Comparison of ENCODE assay signal across 8 mouse cellular contexts in the genomic region with DNA sequence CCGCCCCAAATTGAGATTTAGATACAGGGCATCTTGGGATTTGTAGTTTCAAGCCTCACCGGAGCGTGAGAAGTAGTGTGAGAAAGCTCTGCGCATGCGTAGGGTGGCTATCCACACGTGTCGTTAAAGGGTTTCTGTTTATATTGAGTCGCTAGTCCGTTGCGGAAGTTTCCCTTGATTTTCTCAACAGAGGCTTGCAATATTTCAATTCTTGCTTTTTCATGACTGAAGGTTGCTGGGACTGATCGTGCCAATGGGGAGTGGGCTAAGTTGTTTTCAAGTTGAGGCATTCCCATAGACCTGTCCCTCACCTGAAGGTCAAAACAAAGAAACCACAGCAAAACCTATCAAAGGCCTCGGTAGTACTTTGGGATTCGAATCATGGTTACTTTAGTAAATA. TPM values are rescaled to one million over a fixed set of nuclear protein-coding genes. Genes with fewer than 3 reads are reported as not detected.
A peak's percentile ranks its signal among the peaks of the same experiment; 100 is the strongest.
DNase-seq lines count a peak whose midpoint lies in the region; ATAC-seq and TF ChIP-seq lines count a peak whose summit lies in the region.

No protein-coding gene starts in this region.

- no peaks in the 10 kb centered on the region for H3K27me3 ChIP-seq in intestine, embryonic 16.5 days (replicated peaks; ENCODE audit: control insufficient read depth, insufficient read depth, low read length)
- no peaks in the 10 kb centered on the region for H3K27me3 ChIP-seq in limb, embryonic 11.5 days (ENCODE audit: control insufficient read depth, insufficient read depth, low read length)
- no peaks in the 10 kb centered on the region for H3K27me3 ChIP-seq in midbrain, embryonic 11.5 days (ENCODE audit: control insufficient read depth, insufficient read depth, low read length)

- no peak for ATAC-seq in intestine, embryonic 16.5 days
- ATAC-seq in limb, embryonic 11.5 days (ENCODE audit: insufficient number of reproducible peaks, low FRiP score, low TSS enrichment, low read depth): no peak
- ATAC-seq in midbrain, embryonic 11.5 days (ENCODE audit: low FRiP score): no peak

- H3K36me3 ChIP-seq in intestine, embryonic 16.5 days (ENCODE audit: control insufficient read depth, insufficient read depth, low read length): peaks cover 13% of the 10 kb centered on the region
- H3K36me3 ChIP-seq in limb, embryonic 11.5 days (ENCODE audit: control insufficient read depth, insufficient read depth, low read length): peaks cover 15% of the 10 kb centered on the region; the same call in 1 of the 2 replicates
- peaks cover 10% of the 10 kb centered on the region; the same call in 1 of the 2 replicates for H3K36me3 ChIP-seq in midbrain, embryonic 11.5 days (ENCODE audit: control insufficient read depth, insufficient read depth, low read length)

- intact Hi-C loops in gastrocnemius, adult 2 months (cut with DNase I): no loop called here

- peak overlapping the region; percentile 98 for H3K27ac ChIP-seq in gastrocnemius, adult 2 months
- peak overlapping the region; percentile 84 for H3K27ac ChIP-seq in intestine, embryonic 16.5 days (ENCODE audit: low read length)
- H3K27ac ChIP-seq in limb, embryonic 11.5 days (replicated peaks; ENCODE audit: low read depth, low read length): no peak overlapping the region
- H3K27ac ChIP-seq in midbrain, embryonic 11.5 days (ENCODE audit: low read depth, low read length): no peak overlapping the region

- H3K9ac ChIP-seq in intestine, embryonic 16.5 days (ENCODE audit: low read depth, low read length): peak overlapping the region; percentile 75
- H3K9ac ChIP-seq in limb, embryonic 11.5 days (ENCODE audit: low read length): peak overlapping the region; percentile 40; the same call in 1 of the 2 replicates
- peak overlapping the region; percentile 76; the same call in 1 of the 2 replicates for H3K9ac ChIP-seq in midbrain, embryonic 11.5 days (ENCODE audit: low read length)

- 1% methylated on average over 13 of the region's 13 CpGs for WGBS in intestine, embryonic 16.5 days
- WGBS in limb, embryonic 11.5 days: 5% methylated on average over 13 of the region's 13 CpGs
- WGBS in midbrain, embryonic 11.5 days: 6% methylated on average over 13 of the region's 13 CpGs

- peak overlapping the region; percentile 95 for H3K4me3 ChIP-seq in gastrocnemius, adult 2 months
- H3K4me3 ChIP-seq in intestine, embryonic 16.5 days (ENCODE audit: low read length): peak overlapping the region; percentile 84
- H3K4me3 ChIP-seq in limb, embryonic 11.5 days (ENCODE audit: low read depth, low read length): peak overlapping the region; percentile 63
- H3K4me3 ChIP-seq in midbrain, embryonic 11.5 days (ENCODE audit: low read depth, low read length): peak overlapping the region; percentile 22

- peaks cover 16% of the 10 kb centered on the region for H3K4me1 ChIP-seq in intestine, embryonic 16.5 days (ENCODE audit: control insufficient read depth, insufficient read depth, low read length)
- H3K4me1 ChIP-seq in limb, embryonic 11.5 days (ENCODE audit: control insufficient read depth, insufficient read depth, low read length): peaks cover 9% of the 10 kb centered on the region; the same call in 1 of the 2 replicates
- H3K4me1 ChIP-seq in midbrain, embryonic 11.5 days (ENCODE audit: control insufficient read depth, insufficient read depth, low read length): peaks cover 21% of the 10 kb centered on the region

- DNase-seq in adrenal gland, adult (ENCODE audit: inconsistent age in 2 of 2, low spot score in 1 of 2): peak; percentile 74 to 89
- DNase-seq in cerebellum, postnatal 10 days: peak; percentile 83
- DNase-seq in gastrocnemius, adult 2 months: peak; percentile 83
- peak; percentile 86 for DNase-seq in limb, embryonic 11.5 days (ENCODE audit: low spot score)
- DNase-seq in midbrain, embryonic 11.5 days (ENCODE audit: low spot score, missing footprints): peak; percentile 94
- peak; percentile 79 for DNase-seq in right cerebral cortex, postnatal 4 days
- no peak for DNase-seq in MN1 (ENCODE audit: low spot score)

- peak overlapping the region; percentile 81 for H3K4me2 ChIP-seq in intestine, embryonic 16.5 days (ENCODE audit: low read depth, low read length)
- H3K4me2 ChIP-seq in limb, embryonic 11.5 days (ENCODE audit: low read depth, severe bottlenecking): peak overlapping the region; percentile 65
- peak overlapping the region; percentile 64 for H3K4me2 ChIP-seq in midbrain, embryonic 11.5 days

- H3K9me3 ChIP-seq in intestine, embryonic 16.5 days (ENCODE audit: control insufficient read depth, low read length): no peaks in the 10 kb centered on the region
- H3K9me3 ChIP-seq in limb, embryonic 11.5 days (ENCODE audit: control insufficient read depth, low read length): no peaks in the 10 kb centered on the region
- H3K9me3 ChIP-seq in midbrain, embryonic 11.5 days (ENCODE audit: control insufficient read depth, low read length): no peaks in the 10 kb centered on the region

- TF ChIP-seq CTCF in gastrocnemius, adult 2 months (IDR thresholded peaks at IDR 0.05): no peak

RNA-seq across cellular contexts. Expression of a gene that starts 2.0 kb away (rescaled TPM):
- 10 to 100 TPM; 29.9 to 33.4 TPM for total RNA-seq in gastrocnemius, adult 2 months (2021)
- polyA plus RNA-seq in intestine, embryonic 16.5 days (2015; fragmentation: Nextera tagmentation; extraction: Ambion mirVana): 21.6 and 22.0 TPM in 2 replicates
- polyA plus RNA-seq in limb, embryonic 11.5 days (2014; fragmentation: Nextera tagmentation; extraction: Ambion mirVana): 12.7 and 16.3 TPM in 2 replicates
- polyA plus RNA-seq in midbrain, embryonic 11.5 days (2014; fragmentation: Nextera tagmentation; extraction: Ambion mirVana): 19.5 and 19.9 TPM in 2 replicates

RNA-seq across cellular contexts. Expression of a gene that starts 8.1 kb away (rescaled TPM):
- total RNA-seq in gastrocnemius, adult 2 months (2021): 10 to 100 TPM; 71.9 to 72.4 TPM
- polyA plus RNA-seq in intestine, embryonic 16.5 days (2015; fragmentation: Nextera tagmentation; extraction: Ambion mirVana): 79.0 and 81.4 TPM in 2 replicates
- 194 and 197 TPM in 2 replicates for polyA plus RNA-seq in limb, embryonic 11.5 days (2014; fragmentation: Nextera tagmentation; extraction: Ambion mirVana)
- polyA plus RNA-seq in midbrain, embryonic 11.5 days (2014; fragmentation: Nextera tagmentation; extraction: Ambion mirVana): 164 and 180 TPM in 2 replicates

RNA-seq across cellular contexts. Expression of a gene that starts 9.7 kb away (rescaled TPM):
- total RNA-seq in gastrocnemius, adult 2 months (2021): 10 to 100 TPM; 50.6 to 58.0 TPM
- polyA plus RNA-seq in intestine, embryonic 16.5 days (2015; fragmentation: Nextera tagmentation; extraction: Ambion mirVana): 139 and 144 TPM in 2 replicates
- 119 and 131 TPM in 2 replicates for polyA plus RNA-seq in limb, embryonic 11.5 days (2014; fragmentation: Nextera tagmentation; extraction: Ambion mirVana)
- 129 TPM in 2 replicates for polyA plus RNA-seq in midbrain, embryonic 11.5 days (2014; fragmentation: Nextera tagmentation; extraction: Ambion mirVana)

RNA-seq across cellular contexts. Expression of a gene that starts 20.4 kb away (rescaled TPM):
- not detected for total RNA-seq in gastrocnemius, adult 2 months (2021)
- polyA plus RNA-seq in intestine, embryonic 16.5 days (2015; fragmentation: Nextera tagmentation; extraction: Ambion mirVana): 0.09 and 0.28 TPM in 2 replicates
- not detected in 2 replicates for polyA plus RNA-seq in limb, embryonic 11.5 days (2014; fragmentation: Nextera tagmentation; extraction: Ambion mirVana)
- not detected in 2 replicates for polyA plus RNA-seq in midbrain, embryonic 11.5 days (2014; fragmentation: Nextera tagmentation; extraction: Ambion mirVana)

RNA-seq across cellular contexts. Expression of a gene that starts 25.1 kb away (rescaled TPM):
- total RNA-seq in gastrocnemius, adult 2 months (2021): 1 to 10 TPM; 1.4 to 1.5 TPM
- polyA plus RNA-seq in intestine, embryonic 16.5 days (2015; fragmentation: Nextera tagmentation; extraction: Ambion mirVana): 28.2 and 30.7 TPM in 2 replicates
- polyA plus RNA-seq in limb, embryonic 11.5 days (2014; fragmentation: Nextera tagmentation; extraction: Ambion mirVana): 21.0 and 21.2 TPM in 2 replicates
- 22.4 and 25.8 TPM in 2 replicates for polyA plus RNA-seq in midbrain, embryonic 11.5 days (2014; fragmentation: Nextera tagmentation; extraction: Ambion mirVana)

Comparison
In these comparisons a context has a peak if more than half of its experiments do, and no peak if none do; other contexts are left out.
1. H3K27ac ChIP-seq: peak in gastrocnemius, adult 2 months (single experiment) and intestine, embryonic 16.5 days (single experiment); none in limb, embryonic 11.5 days (single experiment) and midbrain, embryonic 11.5 days (single experiment).
2. H3K4me3 ChIP-seq: peak in every context shown above with its lines; median percentile 95 in gastrocnemius, adult 2 months; 84 in intestine, embryonic 16.5 days; 63 in limb, embryonic 11.5 days; 22 in midbrain, embryonic 11.5 days.
3. Peak in every context shown above with its lines, with median percentiles within 50 percentile points of each other: H3K4me2 ChIP-seq and H3K9ac ChIP-seq.